Mouse (Mus musculus) forebrain, embryonic 16.5 days (tissue): ENCODE data around the gene Slc9a3r1. TPM values are rescaled to one million over a fixed set of nuclear protein-coding genes. Genes with fewer than 3 reads are reported as not detected.

Experiments used
- ATAC-seq: fragments of 200-750 bp; cut with Nextera tagmentation; 2 replicates; pipeline ENCODE4 v1.8.0; 2017; ENCODE audit warnings: mild to moderate bottlenecking, moderate library complexity
- H3K27ac ChIP-seq: fragments of 300-500 bp; sonication (generic); 2 replicates; pipeline ENCODE4 v1.5.1; 2014; ENCODE audit warnings: low read length, control low read depth
- H3K27me3 ChIP-seq: fragments of 300-500 bp; sonication (generic); replicated peaks from 2 replicates; pipeline ENCODE4 v1.6.1; 2014; ENCODE audit warnings: low read length; ENCODE audit not compliant: control insufficient read depth, insufficient read depth
- H3K36me3 ChIP-seq: fragments of 300-500 bp; sonication (generic); 2 replicates; pipeline ENCODE4 v1.6.1; 2014; ENCODE audit not compliant: control insufficient read depth, insufficient read depth
- H3K4me1 ChIP-seq: fragments of 300-500 bp; sonication (generic); replicated peaks from 2 replicates; pipeline ENCODE4 v1.6.1; 2014; ENCODE audit warnings: low read length; ENCODE audit not compliant: control insufficient read depth, insufficient read depth
- H3K4me2 ChIP-seq: fragments of 300-500 bp; sonication (generic); 2 replicates; pipeline ENCODE4 v1.6.1; 2014; ENCODE audit warnings: mild to moderate bottlenecking, low read length, control low read depth
- H3K4me3 ChIP-seq: fragments of 300-500 bp; sonication (generic); replicated peaks from 2 replicates; pipeline ENCODE4 v1.5.1; 2014; ENCODE audit warnings: mild to moderate bottlenecking, low read length, control low read depth
- H3K9ac ChIP-seq: fragments of 300-500 bp; sonication (generic); replicated peaks from 2 replicates; pipeline ENCODE4 v1.6.1; 2014; ENCODE audit warnings: low read depth, low read length, control low read depth
- H3K9me3 ChIP-seq: fragments of 300-500 bp; sonication (generic); 2 replicates; pipeline ENCODE4 v1.6.1; 2016; ENCODE audit warnings: low read length; ENCODE audit not compliant: control insufficient read depth
- WGBS: fragments of 180-500 bp; shearing (Covaris S2); extraction: QIAGEN DNeasy Blood & Tissue Kit; methylation state at CpG from one replicate; pipeline ENCODE4 v1.1.7; 2014; 5-methylcytosine and 5-hydroxymethylcytosine counted together
- polyA plus RNA-seq: library from polyadenylated mRNA; unstranded; fragments of >200 nt; fragmentation: Nextera tagmentation; extraction: Ambion mirVana; gene quantifications from 2 replicates; pipeline ENCODE4 v1.2.1, GENCODE M21; 2015

The Slc9a3r1 gene
- polyA plus RNA-seq, 1 experiment from 2014 or later = 49.9 TPM

DNA sequence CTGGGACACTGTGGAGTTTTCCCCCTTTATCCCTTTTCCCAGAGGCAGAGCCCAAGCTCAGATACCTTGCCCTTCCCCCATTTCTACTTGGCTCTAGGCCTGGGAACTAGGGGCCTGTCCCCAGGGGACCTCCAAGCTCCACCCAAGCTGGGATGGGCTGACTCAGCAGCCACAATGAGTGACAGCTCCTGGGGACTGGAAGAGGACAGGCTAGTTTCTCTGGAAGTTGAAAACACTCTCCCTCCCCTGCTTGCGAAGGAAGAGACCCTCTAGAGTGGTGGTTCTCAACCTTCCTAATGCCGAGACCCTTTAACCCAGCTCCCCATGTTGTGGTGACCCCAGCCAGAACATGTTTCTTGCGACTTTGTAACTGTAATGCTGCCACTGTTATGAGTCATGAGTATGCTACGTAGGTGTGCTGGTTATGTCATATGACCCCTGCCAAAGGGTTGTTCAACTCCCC is 9.7 kb downstream of the Slc9a3r1 start:
- H3K9me3 ChIP-seq = no peaks in the 10 kb centered on the region
- no peak for ATAC-seq
- no peaks in the 10 kb centered on the region for H3K36me3 ChIP-seq
- no peaks in the 10 kb centered on the region for H3K27me3 ChIP-seq
- no peak overlapping the region for H3K4me2 ChIP-seq
- H3K27ac ChIP-seq = no peak overlapping the region
- peaks cover 32% of the 10 kb centered on the region for H3K4me1 ChIP-seq
- no peak overlapping the region for H3K9ac ChIP-seq
- 26% methylated on average over 4 of the region's 4 CpGs for WGBS
- no peak overlapping the region for H3K4me3 ChIP-seq

DNA sequence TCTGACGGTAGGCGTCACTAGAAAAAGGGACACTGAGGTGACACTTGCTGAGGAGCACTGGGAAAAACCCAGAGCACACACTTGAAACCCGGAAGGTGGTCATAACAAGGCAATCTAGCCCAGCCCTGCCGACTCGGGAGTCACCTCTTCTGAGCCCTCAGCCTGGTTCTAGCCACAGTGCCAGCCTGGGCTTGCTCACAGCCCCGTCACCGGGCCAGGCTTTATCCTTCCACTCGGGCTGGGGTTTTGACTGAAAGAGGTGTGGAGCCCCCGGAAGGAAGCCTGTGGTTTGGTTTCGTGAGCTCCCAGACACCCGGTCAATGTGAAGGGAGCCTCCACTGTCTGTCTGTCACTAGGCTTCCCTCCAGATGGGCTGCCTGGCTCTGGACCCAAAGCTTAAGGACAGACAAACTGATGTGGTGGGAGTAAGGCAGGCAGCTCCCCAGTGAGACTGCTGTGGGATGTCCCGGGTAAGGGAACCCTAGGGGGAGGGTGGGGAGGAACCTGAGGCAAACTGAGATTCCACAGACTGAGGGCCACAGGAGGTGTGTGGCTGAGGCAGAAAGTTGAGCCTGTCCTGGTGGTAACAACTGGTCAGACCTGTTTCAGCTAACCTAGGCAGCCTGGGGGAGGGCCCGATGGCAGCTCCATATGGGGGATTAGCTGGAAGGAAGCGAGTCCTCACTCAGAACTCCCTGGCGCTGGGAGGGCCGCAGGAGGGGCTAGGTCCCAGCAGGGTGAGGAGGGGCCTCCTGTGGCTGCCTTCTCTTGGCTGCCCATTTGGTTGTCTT is 10.6 kb downstream of the Slc9a3r1 start:
- Histone ChIP-seq H3K4me3 (no peak overlapping the region), H3K9ac (no peak overlapping the region; the same call in 1 of the 2 replicates), H3K27ac (no peak overlapping the region), H3K27me3 (no peaks in the 10 kb centered on the region), H3K4me1 (peaks cover 35% of the 10 kb centered on the region), H3K4me2 (no peak overlapping the region), H3K9me3 (no peaks in the 10 kb centered on the region), H3K36me3 (no peaks in the 10 kb centered on the region)
- WGBS = 24% methylated on average over 16 of the region's 16 CpGs
- ATAC-seq = no peak

DNA sequence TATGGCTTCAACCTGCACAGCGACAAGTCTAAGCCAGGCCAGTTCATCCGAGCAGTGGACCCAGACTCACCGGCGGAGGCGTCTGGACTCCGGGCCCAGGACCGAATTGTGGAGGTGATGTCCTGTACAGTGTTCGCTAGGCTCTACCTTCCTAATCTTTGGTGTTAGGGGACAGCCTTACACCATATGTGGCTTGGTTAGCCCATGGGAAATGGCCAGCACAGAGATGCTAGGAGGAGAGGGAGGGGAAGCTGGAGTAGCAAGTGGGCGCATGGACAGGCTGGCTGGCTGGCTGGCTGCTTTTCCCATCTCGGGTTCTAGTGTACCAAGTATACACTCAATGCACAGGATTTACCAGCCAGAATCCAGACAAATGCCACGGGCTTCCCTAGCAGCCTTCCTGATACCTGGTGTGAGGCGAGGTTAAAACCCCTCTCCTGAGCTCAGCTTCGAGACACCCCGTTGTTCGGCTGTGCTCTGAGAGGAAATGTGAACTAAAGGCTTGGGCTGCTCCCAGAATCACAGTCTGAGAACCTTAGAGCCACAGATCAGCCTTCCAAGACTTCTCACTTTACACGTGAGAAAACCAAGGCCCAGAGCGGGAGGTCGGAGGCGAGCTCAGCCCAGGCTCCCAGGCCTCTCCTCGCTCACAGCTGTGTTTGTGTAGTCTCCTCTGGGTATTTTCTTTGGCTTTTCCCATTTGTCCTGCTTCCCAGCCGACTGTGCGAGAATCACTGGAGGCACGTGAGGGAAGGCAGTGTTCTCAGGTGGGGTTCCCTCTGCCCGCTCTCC is 13.5 kb downstream of the Slc9a3r1 start:
- no peak for ATAC-seq

DNA sequence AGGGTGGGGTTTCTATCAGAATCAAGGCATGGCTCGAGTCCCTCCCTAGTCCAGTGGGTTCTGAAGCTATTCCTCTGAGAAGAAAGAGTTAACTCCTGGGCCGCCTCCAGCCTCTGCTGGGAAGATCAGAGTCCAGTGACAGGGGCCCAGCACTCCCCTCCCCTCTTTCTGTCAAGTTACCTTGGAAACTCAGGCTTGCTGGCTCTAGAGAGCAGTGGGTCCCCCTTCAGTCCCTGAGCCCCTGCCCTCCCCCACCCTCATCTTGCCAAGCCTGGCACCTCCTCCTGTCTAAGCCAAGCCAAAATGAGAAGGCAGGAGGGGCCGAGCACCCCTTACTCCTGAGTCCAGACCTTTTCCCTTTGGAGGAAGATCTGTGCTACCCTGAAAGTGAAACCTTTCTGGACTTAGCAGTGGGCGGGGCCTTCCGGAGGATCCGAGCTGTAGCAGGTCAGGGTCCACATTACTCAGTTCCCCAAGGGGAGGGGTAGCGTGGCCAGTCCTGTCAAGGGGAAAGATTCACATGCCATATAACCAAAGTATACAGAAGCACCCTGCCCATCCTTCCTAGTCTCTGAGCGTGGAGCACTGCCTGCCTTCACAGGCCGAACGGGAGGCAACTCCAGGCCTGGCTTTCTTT is 14.5 kb downstream of the Slc9a3r1 start:
- Histone ChIP-seq H3K9ac (0 out of 2 replicates have a peak overlapping the region, but pooled peaks have one; percentile 9), H3K27me3 (no peaks in the 10 kb centered on the region), H3K4me1 (peaks cover 30% of the 10 kb centered on the region), H3K4me2 (no peak overlapping the region), H3K4me3 (no peak overlapping the region), H3K9me3 (no peaks in the 10 kb centered on the region), H3K36me3 (no peaks in the 10 kb centered on the region), H3K27ac (peak overlapping the region; percentile 58)
- peak; percentile 61 for ATAC-seq
- WGBS = 21% methylated on average over 10 of the region's 10 CpGs

More for the DNA sequence above, 13.5 kb downstream of the Slc9a3r1 start:
- Histone ChIP-seq H3K27me3 (no peaks in the 10 kb centered on the region), H3K27ac (no peak overlapping the region), H3K4me3 (no peak overlapping the region), H3K9ac (no peak overlapping the region), H3K36me3 (no peaks in the 10 kb centered on the region), H3K4me2 (no peak overlapping the region), H3K9me3 (no peaks in the 10 kb centered on the region), H3K4me1 (peaks cover 40% of the 10 kb centered on the region)
- WGBS = 62% methylated on average over 24 of the region's 24 CpGs

DNA sequence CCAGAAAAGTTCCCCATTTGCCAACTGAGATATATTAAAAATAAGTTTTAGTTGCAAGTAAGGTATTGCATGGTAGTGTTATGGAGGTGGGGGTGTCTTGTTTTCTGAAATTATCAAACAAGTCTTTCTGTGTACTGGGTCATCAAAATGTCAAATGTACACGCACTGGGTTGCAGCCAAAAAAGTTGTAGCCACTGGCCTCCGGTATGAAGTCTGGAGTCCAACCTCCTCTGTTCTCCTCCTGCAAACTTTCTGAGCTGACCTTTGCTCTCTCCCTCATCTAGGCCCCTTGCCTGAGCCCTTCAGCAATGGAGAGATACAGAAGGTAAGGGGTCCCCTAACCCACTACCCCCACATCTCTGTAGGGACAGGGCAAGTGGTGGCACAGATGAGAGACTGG is 15.6 kb downstream of the Slc9a3r1 start:
- H3K27ac ChIP-seq = no peak overlapping the region
- H3K4me3 ChIP-seq = no peak overlapping the region
- no peak overlapping the region for H3K4me2 ChIP-seq
- no peaks in the 10 kb centered on the region for H3K9me3 ChIP-seq
- no peaks in the 10 kb centered on the region for H3K36me3 ChIP-seq
- H3K27me3 ChIP-seq = no peaks in the 10 kb centered on the region
- no peak for ATAC-seq
- 68% methylated on average over 2 of the region's 2 CpGs for WGBS
- peaks cover 26% of the 10 kb centered on the region for H3K4me1 ChIP-seq
- no peak overlapping the region for H3K9ac ChIP-seq

DNA sequence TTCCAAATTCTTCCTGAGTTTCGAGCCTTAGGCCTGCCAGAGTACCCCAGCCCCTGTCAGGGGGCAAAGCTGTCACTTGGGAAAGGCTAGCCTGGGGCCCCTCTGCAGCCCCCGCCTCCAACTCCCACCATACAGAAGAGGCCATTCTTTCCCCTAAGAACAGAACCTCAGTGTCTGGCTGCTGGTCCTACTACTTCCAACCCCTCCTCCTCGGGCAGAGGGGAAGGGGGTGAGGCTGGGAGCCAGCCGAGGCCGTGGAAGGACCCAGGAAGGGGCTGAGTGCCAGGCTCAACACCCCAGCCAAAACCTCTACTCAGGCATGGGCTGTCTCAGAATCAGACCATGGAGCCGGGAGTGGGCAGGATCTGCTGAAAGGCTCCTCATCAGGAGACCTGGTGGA is 16.1 kb downstream of the Slc9a3r1 start:
- peaks cover 22% of the 10 kb centered on the region for H3K4me1 ChIP-seq
- H3K9ac ChIP-seq = no peak overlapping the region
- no peaks in the 10 kb centered on the region for H3K9me3 ChIP-seq
- peak; percentile 73 for ATAC-seq
- H3K27me3 ChIP-seq = no peaks in the 10 kb centered on the region
- no peak overlapping the region for H3K4me3 ChIP-seq
- 42% methylated on average over 6 of the region's 6 CpGs for WGBS
- H3K27ac ChIP-seq = peak overlapping the region; percentile 38; the same call in 1 of the 2 replicates
- no peak overlapping the region for H3K4me2 ChIP-seq
- no peaks in the 10 kb centered on the region for H3K36me3 ChIP-seq

DNA sequence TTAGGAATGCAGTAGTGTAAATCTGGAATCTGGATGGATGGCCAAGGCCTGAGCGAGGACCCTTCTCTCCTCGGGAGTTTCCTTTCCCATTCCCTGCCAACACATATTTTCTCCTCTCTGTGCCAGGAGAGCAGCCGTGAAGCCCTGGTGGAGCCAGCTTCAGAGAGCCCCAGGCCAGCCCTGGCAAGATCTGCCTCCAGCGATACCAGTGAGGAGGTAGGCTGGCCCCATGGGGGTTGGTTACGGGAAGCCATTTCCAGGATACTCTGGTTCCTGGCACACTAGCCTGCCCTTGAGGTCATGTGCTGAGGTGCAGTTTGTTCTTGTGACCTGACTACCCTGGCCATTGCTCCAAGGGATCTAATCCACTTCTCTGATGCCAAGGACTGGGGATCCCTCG is 16.7 kb downstream of the Slc9a3r1 start:
- no peaks in the 10 kb centered on the region for H3K9me3 ChIP-seq
- WGBS = 77% methylated on average over 6 of the region's 6 CpGs
- H3K9ac ChIP-seq = no peak overlapping the region
- no peaks in the 10 kb centered on the region for H3K27me3 ChIP-seq
- H3K27ac ChIP-seq = peak overlapping the region; percentile 38; the same call in 1 of the 2 replicates
- H3K4me1 ChIP-seq = peaks cover 20% of the 10 kb centered on the region
- no peak for ATAC-seq
- H3K4me2 ChIP-seq = no peak overlapping the region
- no peaks in the 10 kb centered on the region for H3K36me3 ChIP-seq
- H3K4me3 ChIP-seq = no peak overlapping the region

GRCm38 (mm10) chr11:115181913-115182638 is 18.9 kb downstream of the Slc9a3r1 start:
- WGBS = 21% methylated on average over 12 of the region's 12 CpGs
- Histone ChIP-seq H3K4me2 (no peak overlapping the region), H3K36me3 (no peaks in the 10 kb centered on the region), H3K4me1 (peaks cover 22% of the 10 kb centered on the region), H3K27ac (no peak overlapping the region), H3K9me3 (no peaks in the 10 kb centered on the region), H3K9ac (no peak overlapping the region), H3K27me3 (no peaks in the 10 kb centered on the region), H3K4me3 (no peak overlapping the region)
- no peak for ATAC-seq
